Mouse (Mus musculus): ENCODE measurements around the gene Nhs. TPM values are rescaled to one million over a fixed set of nuclear protein-coding genes. Genes with fewer than 3 reads are reported as not detected.

Nhs gene
- polyA plus RNA-seq, 1 experiment, result 5.3 TPM

DNA sequence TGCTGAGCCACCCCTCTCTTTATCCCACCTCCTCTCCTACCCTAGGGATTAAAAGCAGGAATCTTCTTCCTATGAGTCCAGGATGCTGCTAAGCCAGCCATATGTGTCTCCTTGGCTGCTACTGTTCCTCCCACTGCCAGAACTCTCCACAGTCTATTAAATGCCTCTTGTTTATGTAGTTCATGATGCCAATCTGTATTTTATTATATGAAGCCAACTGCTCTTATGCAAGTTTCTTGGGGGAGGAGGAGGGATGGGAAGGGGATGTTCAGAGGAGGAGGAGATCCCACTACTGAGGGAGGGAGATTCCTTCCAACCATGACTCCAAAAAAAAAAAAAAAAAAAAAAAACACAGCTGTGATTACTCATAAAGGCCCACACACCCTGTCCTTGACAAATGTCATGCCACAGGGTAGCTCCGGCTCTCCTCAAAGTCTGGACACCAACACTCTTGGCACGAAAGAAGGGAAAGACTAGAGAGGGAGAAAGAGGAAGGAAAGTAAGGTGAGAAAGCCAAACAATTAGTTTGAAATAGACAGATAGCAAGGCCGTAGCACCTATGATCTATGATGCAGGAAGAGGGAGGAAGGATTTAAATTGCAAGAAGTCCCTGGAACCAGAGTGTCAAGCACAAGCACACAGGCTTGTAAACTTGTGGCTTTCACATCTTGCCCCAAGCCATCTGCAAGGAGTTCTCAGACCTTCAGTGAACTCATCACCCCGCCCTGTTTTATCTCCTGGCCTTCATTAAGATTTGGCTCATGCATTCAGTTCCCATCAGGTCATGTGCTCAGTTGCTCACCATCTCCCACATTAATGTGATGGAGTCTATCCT, 74.3 kb downstream of the Nhs start:
- peak; percentile 63 for DNase-seq (ENCODE audit: low read depth)
- TF ChIP-seq POLR2A (IDR thresholded peaks at IDR 0.05; ENCODE audit: borderline replicate concordance, extremely low read depth, insufficient read depth, insufficient read length, poor library complexity, severe bottlenecking), result no peak
- TF ChIP-seq CTCF (IDR thresholded peaks at IDR 0.05; ENCODE audit: borderline replicate concordance, extremely low read depth, insufficient read depth, insufficient read length), result no peak

DNA sequence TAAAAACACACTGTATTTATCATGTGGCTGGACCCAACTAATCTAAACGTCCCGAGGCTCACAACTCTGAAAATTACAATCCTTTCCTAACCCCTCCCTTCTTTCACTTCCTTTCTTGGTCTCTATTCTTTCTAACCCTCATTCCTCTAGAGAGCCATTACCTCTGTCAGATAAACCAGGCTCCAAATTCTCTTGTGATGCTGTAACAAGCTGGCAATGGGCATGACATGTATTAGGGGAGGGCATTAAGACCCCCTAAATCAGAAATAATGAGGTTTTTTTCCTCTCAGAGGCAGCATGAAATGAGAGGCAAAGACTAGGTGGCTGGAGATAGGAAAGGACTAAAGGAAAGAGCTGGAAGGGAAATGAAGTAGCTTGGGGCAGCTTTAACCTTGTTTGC, 96.4 kb downstream of the Nhs start:
- TF ChIP-seq CTCF (IDR thresholded peaks at IDR 0.05; ENCODE audit: borderline replicate concordance, extremely low read depth, insufficient read depth, insufficient read length), result no peak
- no peak for TF ChIP-seq POLR2A (IDR thresholded peaks at IDR 0.05; ENCODE audit: borderline replicate concordance, extremely low read depth, insufficient read depth, insufficient read length, poor library complexity, severe bottlenecking)
- peak; percentile 71 for DNase-seq (ENCODE audit: low read depth)

DNA sequence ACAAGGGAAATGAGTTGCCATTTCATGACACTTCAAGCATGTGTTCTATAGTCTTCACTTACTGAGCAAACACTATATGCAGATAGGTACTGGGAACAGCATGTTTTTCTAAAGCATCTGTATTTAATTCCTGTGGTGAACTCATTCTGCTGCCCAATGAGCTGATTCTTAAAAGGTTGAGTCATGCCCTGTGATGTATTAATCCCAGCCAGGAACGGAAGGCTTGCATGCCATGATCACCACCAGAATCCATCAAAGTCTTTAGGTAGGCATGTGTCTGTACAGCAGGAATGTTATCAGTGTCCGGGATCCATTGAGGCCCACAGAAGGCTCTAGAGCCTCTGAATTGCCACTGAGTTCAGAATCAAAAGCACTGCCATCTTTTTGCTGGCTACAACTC, 103.9 kb downstream of the Nhs start:
- DNase-seq (ENCODE audit: low read depth), result no peak
- no peak for TF ChIP-seq POLR2A (IDR thresholded peaks at IDR 0.05; ENCODE audit: borderline replicate concordance, extremely low read depth, insufficient read depth, insufficient read length, poor library complexity, severe bottlenecking)
- TF ChIP-seq CTCF (IDR thresholded peaks at IDR 0.05; ENCODE audit: borderline replicate concordance, extremely low read depth, insufficient read depth, insufficient read length), result no peak

DNA sequence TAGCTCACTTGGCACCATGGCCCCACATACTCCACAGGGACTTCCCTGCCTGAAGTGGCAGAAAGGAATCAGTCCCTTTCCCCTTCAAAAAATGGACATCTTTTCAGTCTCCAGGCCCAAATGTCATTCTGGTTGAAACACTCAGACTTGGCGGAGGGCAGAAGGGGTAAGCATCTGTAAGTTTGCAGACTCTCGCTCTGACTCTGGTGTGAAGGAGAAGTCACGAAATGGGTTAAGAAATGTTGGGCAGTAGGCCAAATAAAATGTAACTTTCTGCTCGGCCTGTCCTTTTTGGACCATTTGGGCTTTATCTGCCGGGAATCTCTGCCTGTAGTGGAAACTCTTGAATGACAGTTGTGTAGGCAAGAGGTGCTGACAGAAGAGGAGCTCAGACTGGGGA, 106.0 kb downstream of the Nhs start:
- TF ChIP-seq POLR2A (IDR thresholded peaks at IDR 0.05; ENCODE audit: borderline replicate concordance, extremely low read depth, insufficient read depth, insufficient read length, poor library complexity, severe bottlenecking) (no peak), CTCF (IDR thresholded peaks at IDR 0.05; ENCODE audit: borderline replicate concordance, extremely low read depth, insufficient read depth, insufficient read length) (no peak)
- no peak for DNase-seq (ENCODE audit: low read depth)

DNA sequence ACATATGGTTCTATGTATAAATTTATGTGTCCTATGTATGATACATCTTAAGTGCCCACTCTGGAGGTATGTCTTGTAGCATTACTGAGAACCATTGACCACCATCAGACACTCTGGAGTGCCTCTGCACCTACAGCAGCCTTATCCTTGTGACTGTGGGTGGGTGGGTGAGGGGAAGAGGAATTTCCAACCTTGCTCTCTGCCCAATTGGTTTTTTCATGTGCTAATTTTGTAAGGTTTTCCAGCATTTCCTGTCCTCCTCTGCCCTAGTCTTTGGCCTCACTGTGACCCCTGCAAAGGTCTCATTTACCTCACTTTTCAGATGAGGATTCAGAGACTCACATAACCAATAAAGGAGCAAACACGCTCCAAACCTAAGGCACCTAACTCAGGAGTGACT, 107.0 kb downstream of the Nhs start:
- TF ChIP-seq POLR2A (IDR thresholded peaks at IDR 0.05; ENCODE audit: borderline replicate concordance, extremely low read depth, insufficient read depth, insufficient read length, poor library complexity, severe bottlenecking) (no peak), CTCF (IDR thresholded peaks at IDR 0.05; ENCODE audit: borderline replicate concordance, extremely low read depth, insufficient read depth, insufficient read length) (no peak)
- DNase-seq (ENCODE audit: low read depth), result no peak

DNA sequence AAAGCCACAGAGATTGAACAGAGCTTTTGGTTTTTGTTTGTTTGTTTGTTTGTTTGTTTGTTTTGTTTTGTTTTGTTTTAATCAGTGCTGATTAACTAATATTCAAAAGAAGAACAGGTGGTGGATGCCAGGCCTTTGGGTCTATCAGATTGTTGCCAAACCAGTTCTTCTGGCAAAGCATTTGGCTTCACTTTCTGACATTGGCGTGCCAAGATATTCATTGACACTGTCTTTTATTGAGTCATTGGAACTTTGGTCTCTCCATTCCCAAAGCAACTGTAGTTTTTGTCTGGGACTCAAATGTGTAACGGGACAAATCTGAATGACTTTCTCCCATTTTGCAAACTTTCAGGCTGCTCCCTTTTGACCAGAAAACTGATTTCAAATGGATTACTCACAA, 109.9 kb downstream of the Nhs start:
- TF ChIP-seq CTCF (IDR thresholded peaks at IDR 0.05; ENCODE audit: borderline replicate concordance, extremely low read depth, insufficient read depth, insufficient read length) (no peak), POLR2A (IDR thresholded peaks at IDR 0.05; ENCODE audit: borderline replicate concordance, extremely low read depth, insufficient read depth, insufficient read length, poor library complexity, severe bottlenecking) (no peak)
- peak; percentile 11 for DNase-seq (ENCODE audit: low read depth)

DNA sequence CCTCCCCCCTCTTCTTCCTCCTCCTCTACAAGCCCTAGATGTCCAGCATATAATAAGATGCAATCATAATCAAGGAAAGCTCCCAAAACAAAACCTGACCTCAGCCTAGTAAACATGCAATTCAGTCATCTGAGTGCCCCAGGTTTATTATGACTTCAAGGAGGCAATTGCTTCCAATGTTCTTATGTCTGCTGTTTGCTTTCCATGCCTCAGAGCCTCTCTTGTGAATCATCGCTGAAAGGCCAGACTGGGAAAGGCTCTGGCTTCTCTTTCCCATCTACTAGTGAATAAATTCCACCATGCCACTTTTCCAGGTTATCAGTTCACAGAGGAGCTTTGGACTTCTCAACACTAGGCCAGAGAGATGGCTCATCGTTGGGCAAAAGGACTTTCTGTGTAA, 114.0 kb downstream of the Nhs start:
- TF ChIP-seq CTCF (IDR thresholded peaks at IDR 0.05; ENCODE audit: borderline replicate concordance, extremely low read depth, insufficient read depth, insufficient read length) (no peak), POLR2A (IDR thresholded peaks at IDR 0.05; ENCODE audit: borderline replicate concordance, extremely low read depth, insufficient read depth, insufficient read length, poor library complexity, severe bottlenecking) (no peak)

DNA sequence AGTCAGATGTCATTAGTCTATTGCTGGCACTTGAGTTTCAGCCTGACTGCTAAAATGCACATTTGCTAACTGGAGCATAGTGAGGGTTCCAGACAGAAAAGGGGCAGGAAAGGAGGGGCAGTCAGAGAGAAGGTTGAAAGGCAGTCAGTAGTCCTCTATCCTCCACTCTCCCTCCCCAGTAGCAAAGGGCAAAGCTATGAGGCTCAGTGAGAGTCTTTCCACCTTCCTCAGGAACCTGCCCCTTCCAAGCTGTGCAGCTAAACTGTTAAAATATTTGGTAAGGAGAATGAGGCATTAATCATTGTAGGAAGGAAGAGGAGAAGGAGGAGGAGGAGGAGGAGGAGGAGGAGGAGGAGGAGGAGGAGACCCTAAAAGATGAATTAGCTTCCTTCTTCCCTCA, 115.4 kb downstream of the Nhs start:
- TF ChIP-seq CTCF (IDR thresholded peaks at IDR 0.05; ENCODE audit: borderline replicate concordance, extremely low read depth, insufficient read depth, insufficient read length) (no peak), POLR2A (IDR thresholded peaks at IDR 0.05; ENCODE audit: borderline replicate concordance, extremely low read depth, insufficient read depth, insufficient read length, poor library complexity, severe bottlenecking) (no peak)
- DNase-seq (ENCODE audit: low read depth), result no peak

More for the DNA sequence above, 114.0 kb downstream of the Nhs start:
- DNase-seq (ENCODE audit: low read depth), result no peak

DNA sequence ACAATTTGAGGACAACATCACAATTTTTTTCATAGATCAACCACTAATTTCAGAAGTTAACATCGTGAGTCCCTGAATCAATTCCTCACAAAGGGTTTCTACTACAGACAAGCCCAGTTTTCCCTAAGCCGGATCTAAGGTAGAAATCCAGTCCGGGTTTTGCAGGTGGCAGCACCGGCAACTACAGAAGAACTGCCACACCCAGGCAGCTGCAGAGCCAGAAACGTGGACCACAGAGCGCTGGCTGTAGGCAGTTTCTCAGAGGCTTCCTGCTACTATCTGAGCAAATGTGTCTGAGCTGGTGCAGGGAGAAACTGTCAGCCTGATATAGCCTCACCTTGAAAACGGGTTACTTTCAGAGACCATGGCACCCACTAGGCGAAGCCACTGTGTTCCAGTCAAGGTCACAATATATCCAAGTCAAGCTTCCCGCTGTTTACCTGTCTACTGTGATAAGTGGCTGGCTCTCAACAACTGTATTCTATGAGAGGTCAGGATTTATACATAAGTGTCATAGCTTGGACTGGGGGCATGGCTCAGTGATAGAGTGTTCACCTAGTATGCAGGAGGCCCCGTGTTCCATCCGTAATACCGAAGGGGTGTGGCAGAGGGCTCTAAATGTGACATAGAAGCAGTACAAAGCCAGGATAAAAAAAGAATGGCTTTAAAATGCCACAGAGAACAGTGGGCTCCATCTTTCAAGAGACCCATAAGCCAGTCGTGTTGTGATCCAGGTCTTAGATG, 134.1 kb downstream of the Nhs start:
- TF ChIP-seq POLR2A (IDR thresholded peaks at IDR 0.05; ENCODE audit: borderline replicate concordance, extremely low read depth, insufficient read depth, insufficient read length, poor library complexity, severe bottlenecking) (no peak), CTCF (IDR thresholded peaks at IDR 0.05; ENCODE audit: borderline replicate concordance, extremely low read depth, insufficient read depth, insufficient read length) (no peak)
- peak; percentile 78 for DNase-seq (ENCODE audit: low read depth)

DNA sequence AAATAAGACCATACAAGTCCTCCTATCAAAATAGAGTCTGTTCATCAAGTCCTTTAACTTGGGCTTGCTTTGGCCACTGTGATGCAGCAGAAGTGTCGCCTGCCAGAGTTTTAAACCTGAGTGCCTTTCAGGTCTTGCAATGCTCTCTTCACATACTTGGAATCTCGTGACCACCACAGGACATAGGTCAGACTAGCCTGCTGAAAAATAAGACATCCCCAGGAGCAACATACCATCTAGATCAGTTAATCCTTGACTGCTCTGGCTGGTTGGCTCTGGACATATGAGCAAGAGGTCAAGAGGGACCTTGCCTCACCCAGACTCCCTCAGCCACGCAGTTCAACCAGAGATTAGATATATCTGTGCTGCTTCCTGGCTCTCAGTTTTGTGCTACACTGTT, 137.8 kb downstream of the Nhs start:
- no peak for DNase-seq (ENCODE audit: low read depth)
- TF ChIP-seq CTCF (IDR thresholded peaks at IDR 0.05; ENCODE audit: borderline replicate concordance, extremely low read depth, insufficient read depth, insufficient read length) (no peak), POLR2A (IDR thresholded peaks at IDR 0.05; ENCODE audit: borderline replicate concordance, extremely low read depth, insufficient read depth, insufficient read length, poor library complexity, severe bottlenecking) (no peak)

DNA sequence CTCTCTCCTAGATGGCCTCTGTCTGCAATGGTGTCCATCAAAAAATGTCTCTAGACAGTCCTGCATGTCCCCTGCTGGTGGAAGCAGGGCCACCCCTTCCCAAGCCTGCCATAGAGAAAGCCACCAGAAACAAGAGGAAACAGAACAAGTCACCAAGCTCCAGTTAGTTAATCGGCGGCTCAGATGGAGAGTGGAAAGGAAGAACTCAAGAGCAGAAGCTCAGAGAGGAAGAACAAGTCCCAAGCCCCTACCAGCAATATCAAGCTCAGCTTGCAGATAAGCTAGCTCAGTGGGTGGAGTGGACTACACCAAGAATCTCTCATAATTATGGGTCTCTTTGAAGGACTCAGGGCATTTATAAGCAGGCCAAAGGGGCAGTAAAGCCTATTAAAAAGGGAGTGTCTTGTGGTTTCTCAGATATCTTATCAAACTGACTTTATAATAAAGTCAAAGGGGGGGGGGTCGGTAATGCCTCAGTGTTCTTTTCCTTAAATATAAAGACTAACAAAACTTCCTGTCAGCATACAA, 139.4 kb downstream of the Nhs start:
- no peak for DNase-seq (ENCODE audit: low read depth)
- TF ChIP-seq CTCF (IDR thresholded peaks at IDR 0.05; ENCODE audit: borderline replicate concordance, extremely low read depth, insufficient read depth, insufficient read length) (no peak), POLR2A (IDR thresholded peaks at IDR 0.05; ENCODE audit: borderline replicate concordance, extremely low read depth, insufficient read depth, insufficient read length, poor library complexity, severe bottlenecking) (no peak)
